Mouse (Mus musculus): Measurements from ENCODE around the gene Gm2a. TPM values are rescaled to one million over a fixed set of nuclear protein-coding genes. Genes with fewer than 3 reads are reported as not detected.

Gm2a gene
- polyA plus RNA-seq, 1 experiment from 2014 or later: 23.6 TPM

- ATAC-seq (ENCODE audit: low FRiP score, low TSS enrichment) (no peak), DNase-seq (no peak)
- no peaks in the 10 kb centered on the region for H3K27me3 ChIP-seq (ENCODE audit: control insufficient read depth, insufficient read depth, low read length)
- no peak overlapping the region for H3K4me3 ChIP-seq (replicated peaks; ENCODE audit: low read depth, low read length)
- H3K27ac ChIP-seq (replicated peaks; ENCODE audit: low read depth, low read length): no peak overlapping the region
- H3K36me3 ChIP-seq (ENCODE audit: control insufficient read depth, insufficient read depth, low read length): no peaks in the 10 kb centered on the region
- H3K4me1 ChIP-seq (ENCODE audit: control insufficient read depth, insufficient read depth, low read length): no peaks in the 10 kb centered on the region
- H3K4me2 ChIP-seq (ENCODE audit: low read length): no peak overlapping the region
- H3K9me3 ChIP-seq (ENCODE audit: control insufficient read depth, low read length): no peaks in the 10 kb centered on the region
- H3K9ac ChIP-seq (replicated peaks; ENCODE audit: low read length): no peak overlapping the region
- 35% methylated on average over 1 of the region's 1 CpGs for WGBS
Observed at GRCm38 (mm10) chr11:55146855-55147254, 48.9 kb downstream of the Gm2a start.

DNA sequence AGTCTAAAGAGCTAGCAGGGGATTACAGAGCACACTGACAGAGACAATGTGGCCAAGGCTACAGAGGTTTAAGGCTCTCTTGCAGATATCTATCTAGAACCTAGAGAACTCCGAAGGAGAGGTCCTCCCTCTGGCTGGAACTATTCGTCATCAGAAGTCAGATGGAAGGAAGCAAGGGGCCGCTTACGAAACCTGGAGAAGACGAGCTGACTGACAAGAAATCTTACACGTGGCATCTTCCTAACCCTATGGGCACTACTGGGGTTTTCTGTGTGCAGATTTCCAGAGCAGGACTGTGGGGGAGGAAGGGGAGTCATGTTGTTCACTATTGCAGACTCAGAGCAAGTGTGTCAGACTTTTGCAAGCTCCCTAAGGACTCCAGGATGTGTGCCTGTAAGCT is 49.5 kb downstream of the Gm2a start:
- no peaks in the 10 kb centered on the region for H3K4me1 ChIP-seq (ENCODE audit: control insufficient read depth, insufficient read depth, low read length)
- no peak overlapping the region for H3K4me3 ChIP-seq (replicated peaks; ENCODE audit: low read depth, low read length)
- H3K4me2 ChIP-seq (ENCODE audit: low read length): no peak overlapping the region
- H3K27me3 ChIP-seq (ENCODE audit: control insufficient read depth, insufficient read depth, low read length): no peaks in the 10 kb centered on the region
- DNase-seq (no peak), ATAC-seq (ENCODE audit: low FRiP score, low TSS enrichment) (no peak)
- 51% methylated on average over 6 of the region's 6 CpGs for WGBS
- H3K9ac ChIP-seq (replicated peaks; ENCODE audit: low read length): no peak overlapping the region
- H3K9me3 ChIP-seq (ENCODE audit: control insufficient read depth, low read length): no peaks in the 10 kb centered on the region
- no peak overlapping the region for H3K27ac ChIP-seq (replicated peaks; ENCODE audit: low read depth, low read length)
- H3K36me3 ChIP-seq (ENCODE audit: control insufficient read depth, insufficient read depth, low read length): no peaks in the 10 kb centered on the region

- Histone ChIP-seq H3K27ac (replicated peaks; ENCODE audit: low read depth, low read length) (no peak overlapping the region), H3K9me3 (ENCODE audit: control insufficient read depth, low read length) (no peaks in the 10 kb centered on the region), H3K4me2 (ENCODE audit: low read length) (no peak overlapping the region), H3K36me3 (ENCODE audit: control insufficient read depth, insufficient read depth, low read length) (no peaks in the 10 kb centered on the region), H3K4me3 (replicated peaks; ENCODE audit: low read depth, low read length) (no peak overlapping the region), H3K4me1 (ENCODE audit: control insufficient read depth, insufficient read depth, low read length) (no peaks in the 10 kb centered on the region), H3K9ac (replicated peaks; ENCODE audit: low read length) (no peak overlapping the region), H3K27me3 (ENCODE audit: control insufficient read depth, insufficient read depth, low read length) (no peaks in the 10 kb centered on the region)
- WGBS: 88% methylated on average over 4 of the region's 4 CpGs
- ATAC-seq (ENCODE audit: low FRiP score, low TSS enrichment) (no peak), DNase-seq (no peak)
Observed at GRCm38 (mm10) chr11:55148461-55148860, 50.5 kb downstream of the Gm2a start.

DNA sequence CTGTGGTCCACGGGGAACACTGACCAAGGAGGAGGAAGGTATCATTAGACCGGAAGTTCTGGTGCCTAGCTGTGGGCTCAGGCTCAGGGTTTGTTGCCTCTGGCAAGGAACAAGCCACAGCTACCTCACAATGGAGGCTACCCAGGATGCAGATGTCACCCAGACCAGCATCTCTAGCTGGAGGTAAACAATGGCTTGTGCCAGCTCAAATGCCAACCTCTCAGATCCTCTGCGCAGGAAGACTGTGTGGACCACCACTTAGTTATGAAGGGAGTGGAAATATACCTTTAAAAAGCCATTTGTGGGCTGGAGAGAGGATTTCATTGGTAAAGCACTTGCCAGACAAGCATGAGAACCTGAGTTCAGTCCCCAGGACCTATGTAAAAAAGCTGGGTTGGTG is 53.7 kb downstream of the Gm2a start, which contains the start of gene Slc36a3:
Gene Slc36a3 (minus strand): TSS at position 101 of the 400 bp plus-strand sequence.
- Histone ChIP-seq H3K27me3 (ENCODE audit: control insufficient read depth, insufficient read depth, low read length) (no peaks in the 10 kb centered on the region), H3K9ac (replicated peaks; ENCODE audit: low read length) (no peak within 1 kb of the TSS), H3K4me2 (ENCODE audit: low read length) (no peak within 1 kb of the TSS), H3K9me3 (ENCODE audit: control insufficient read depth, low read length) (no peaks in the 10 kb centered on the region), H3K4me1 (ENCODE audit: control insufficient read depth, insufficient read depth, low read length) (no peaks in the 10 kb centered on the region), H3K27ac (replicated peaks; ENCODE audit: low read depth, low read length) (no peak within 1 kb of the TSS), H3K4me3 (replicated peaks; ENCODE audit: low read depth, low read length) (no peak within 1 kb of the TSS), H3K36me3 (ENCODE audit: control insufficient read depth, insufficient read depth, low read length) (no peaks in the 10 kb centered on the region)
- DNase-seq (no peak), ATAC-seq (ENCODE audit: low FRiP score, low TSS enrichment) (no peak)
- WGBS: 87% methylated on average over 3 of the region's 3 CpGs

- Histone ChIP-seq H3K4me2 (ENCODE audit: low read length) (no peak overlapping the region), H3K9ac (replicated peaks; ENCODE audit: low read length) (no peak overlapping the region), H3K27me3 (ENCODE audit: control insufficient read depth, insufficient read depth, low read length) (no peaks in the 10 kb centered on the region), H3K4me3 (replicated peaks; ENCODE audit: low read depth, low read length) (no peak overlapping the region), H3K27ac (replicated peaks; ENCODE audit: low read depth, low read length) (no peak overlapping the region), H3K9me3 (ENCODE audit: control insufficient read depth, low read length) (no peaks in the 10 kb centered on the region), H3K36me3 (ENCODE audit: control insufficient read depth, insufficient read depth, low read length) (no peaks in the 10 kb centered on the region), H3K4me1 (ENCODE audit: control insufficient read depth, insufficient read depth, low read length) (no peaks in the 10 kb centered on the region)
- WGBS: 83% methylated on average over 3 of the region's 3 CpGs
- ATAC-seq (ENCODE audit: low FRiP score, low TSS enrichment): no peak
- DNase-seq: no peak
Observed at GRCm38 (mm10) chr11:55154398-55155069, 56.6 kb downstream of the Gm2a start.

DNA sequence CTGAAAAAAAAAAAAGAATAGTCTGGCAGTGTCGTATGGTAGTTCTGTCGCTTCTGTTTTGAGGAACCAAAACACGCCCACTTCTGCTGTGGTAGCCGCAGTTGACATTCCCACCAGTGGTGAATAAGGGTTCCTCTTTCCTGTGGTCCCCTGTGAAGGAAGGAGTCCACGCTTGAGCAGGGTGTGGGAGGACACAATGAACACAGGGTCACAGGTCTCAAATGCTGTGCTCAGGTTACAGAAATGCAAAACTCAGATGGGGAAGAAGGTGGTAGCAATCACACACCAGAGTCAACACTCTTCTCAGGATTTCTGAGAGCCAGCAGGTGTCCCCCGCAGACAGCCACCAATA is 57.1 kb downstream of the Gm2a start:
- no peak overlapping the region for H3K27ac ChIP-seq (replicated peaks; ENCODE audit: low read depth, low read length)
- H3K4me2 ChIP-seq (ENCODE audit: low read length): no peak overlapping the region
- no peaks in the 10 kb centered on the region for H3K9me3 ChIP-seq (ENCODE audit: control insufficient read depth, low read length)
- H3K9ac ChIP-seq (replicated peaks; ENCODE audit: low read length): no peak overlapping the region
- no peaks in the 10 kb centered on the region for H3K27me3 ChIP-seq (ENCODE audit: control insufficient read depth, insufficient read depth, low read length)
- ATAC-seq (ENCODE audit: low FRiP score, low TSS enrichment) (no peak), DNase-seq (no peak)
- no peaks in the 10 kb centered on the region for H3K36me3 ChIP-seq (ENCODE audit: control insufficient read depth, insufficient read depth, low read length)
- no peak overlapping the region for H3K4me3 ChIP-seq (replicated peaks; ENCODE audit: low read depth, low read length)
- 82% methylated on average over 6 of the region's 6 CpGs for WGBS
- H3K4me1 ChIP-seq (ENCODE audit: control insufficient read depth, insufficient read depth, low read length): no peaks in the 10 kb centered on the region

DNA sequence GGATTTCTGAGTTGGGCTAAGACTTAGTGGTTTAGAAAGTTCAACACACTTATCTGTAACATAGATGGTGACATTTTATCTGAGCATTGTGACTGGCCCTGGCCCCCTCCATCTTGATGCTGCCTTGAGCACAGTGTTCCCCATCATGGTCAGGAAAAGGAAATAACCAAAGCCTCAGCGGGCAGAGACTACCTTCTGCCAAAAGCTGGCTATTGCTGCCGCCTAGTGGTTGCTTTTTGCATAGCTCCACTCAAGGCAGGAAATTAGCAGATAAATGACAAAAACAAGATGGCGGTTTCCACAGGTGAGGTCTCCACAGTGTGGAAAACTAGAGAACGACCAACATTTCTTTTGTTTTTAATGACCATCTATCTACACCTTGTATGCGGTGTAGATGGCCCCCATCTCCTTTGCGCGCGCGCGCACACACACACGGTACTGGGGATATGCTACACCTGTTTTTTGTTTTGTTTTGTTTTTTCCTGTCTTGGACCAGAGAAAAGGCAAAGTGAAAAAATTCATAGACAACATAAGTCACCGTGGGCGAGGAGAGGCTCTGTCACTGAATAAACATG is 61.0 kb downstream of the Gm2a start:
- H3K27ac ChIP-seq (replicated peaks; ENCODE audit: low read depth, low read length): no peak overlapping the region
- H3K27me3 ChIP-seq (ENCODE audit: control insufficient read depth, insufficient read depth, low read length): no peaks in the 10 kb centered on the region
- H3K4me1 ChIP-seq (ENCODE audit: control insufficient read depth, insufficient read depth, low read length): no peaks in the 10 kb centered on the region
- 51% methylated on average over 13 of the region's 13 CpGs for WGBS
- H3K4me2 ChIP-seq (ENCODE audit: low read length): no peak overlapping the region
- H3K36me3 ChIP-seq (ENCODE audit: control insufficient read depth, insufficient read depth, low read length): no peaks in the 10 kb centered on the region
- DNase-seq (peak; percentile 80), ATAC-seq (ENCODE audit: low FRiP score, low TSS enrichment) (no peak)
- H3K9ac ChIP-seq (replicated peaks; ENCODE audit: low read length): no peak overlapping the region
- no peaks in the 10 kb centered on the region for H3K9me3 ChIP-seq (ENCODE audit: control insufficient read depth, low read length)
- no peak overlapping the region for H3K4me3 ChIP-seq (replicated peaks; ENCODE audit: low read depth, low read length)

Other genes starting within 250 kb of the Gm2a start
- 14.4 and 15.6 TPM in 2 replicates for gene Lyrm7, start 237.2 kb upstream of the Gm2a start, polyA plus RNA-seq (2014; fragmentation: Nextera tagmentation; extraction: Ambion mirVana)
- gene Hint1, start 231.7 kb upstream of the Gm2a start, polyA plus RNA-seq (2014; fragmentation: Nextera tagmentation; extraction: Ambion mirVana): 751 and 917 TPM in 2 replicates
- 22.2 and 22.6 TPM in 2 replicates for gene Gpx3, start 195.7 kb upstream of the Gm2a start, polyA plus RNA-seq (2014; fragmentation: Nextera tagmentation; extraction: Ambion mirVana)
- gene Tnip1, start 135.2 kb upstream of the Gm2a start, polyA plus RNA-seq (2014; fragmentation: Nextera tagmentation; extraction: Ambion mirVana): 15.1 and 15.5 TPM in 2 replicates
- 14.3 and 38.3 TPM in 2 replicates for gene Anxa6, start 64.7 kb upstream of the Gm2a start, polyA plus RNA-seq (2014; fragmentation: Nextera tagmentation; extraction: Ambion mirVana)
- 0.14 and 0.26 TPM in 2 replicates for gene Ccdc69, start 20.0 kb upstream of the Gm2a start, polyA plus RNA-seq (2014; fragmentation: Nextera tagmentation; extraction: Ambion mirVana)
- gene Slc36a3, start 53.6 kb downstream of the Gm2a start, polyA plus RNA-seq (2014; fragmentation: Nextera tagmentation; extraction: Ambion mirVana): not detected in 2 replicates
- gene Slc36a2, start 87.0 kb downstream of the Gm2a start, polyA plus RNA-seq (2014; fragmentation: Nextera tagmentation; extraction: Ambion mirVana): 0.12 TPM in 1 of 2 replicates, not detected in the other
- gene Slc36a1, start 106.2 kb downstream of the Gm2a start, polyA plus RNA-seq (2014; fragmentation: Nextera tagmentation; extraction: Ambion mirVana): 3.1 and 3.6 TPM in 2 replicates
- gene Fat2, start 238.4 kb downstream of the Gm2a start, polyA plus RNA-seq (2014; fragmentation: Nextera tagmentation; extraction: Ambion mirVana): 0.24 and 0.27 TPM in 2 replicates